Mouse (Mus musculus): ENCODE results near the gene Lamb3. TPM values are rescaled to one million over a fixed set of nuclear protein-coding genes. Genes with fewer than 3 reads are reported as not detected.

Lamb3 gene
- total RNA-seq, 2 experiments from 2014 or later = not detected

Other genes with a start within 250 kb of the Lamb3 start
- not detected in 2 replicates for gene Syt14, start 171.9 kb upstream of the Lamb3 start, total RNA-seq (2014; fragmentation: Nextera tagmentation)
- not detected in 2 replicates for gene Syt14, start 171.9 kb upstream of the Lamb3 start, total RNA-seq (2017)
- 20.6 and 27.2 TPM in 2 replicates for gene Diexf, start 77.4 kb upstream of the Lamb3 start, total RNA-seq (2014; fragmentation: Nextera tagmentation)
- 15.5 and 39.4 TPM in 2 replicates for gene Diexf, start 77.4 kb upstream of the Lamb3 start, total RNA-seq (2017)
- 1.0 TPM in 1 of 2 replicates, not detected in the other for gene Irf6, start 54.6 kb upstream of the Lamb3 start, total RNA-seq (2014; fragmentation: Nextera tagmentation)
- gene Irf6, start 54.6 kb upstream of the Lamb3 start, total RNA-seq (2017) = 0.19 and 0.50 TPM in 2 replicates
- gene A130010J15Rik, start 39.7 kb upstream of the Lamb3 start, total RNA-seq (2014; fragmentation: Nextera tagmentation) = 6.6 and 6.9 TPM in 2 replicates
- gene A130010J15Rik, start 39.7 kb upstream of the Lamb3 start, total RNA-seq (2017) = 12.0 and 13.1 TPM in 2 replicates
- gene Traf3ip3, start 6.0 kb upstream of the Lamb3 start, total RNA-seq (2014; fragmentation: Nextera tagmentation) = 16.3 and 37.9 TPM in 2 replicates
- gene Traf3ip3, start 6.0 kb upstream of the Lamb3 start, total RNA-seq (2017) = 2.8 and 12.9 TPM in 2 replicates
- gene Hsd11b1, start 56.4 kb downstream of the Lamb3 start, total RNA-seq (2014; fragmentation: Nextera tagmentation) = not detected in 2 replicates
- gene Hsd11b1, start 56.4 kb downstream of the Lamb3 start, total RNA-seq (2017) = 0.91 TPM in 1 of 2 replicates, not detected in the other
- 1.2 TPM in 1 of 2 replicates, not detected in the other for gene G0s2, start 65.5 kb downstream of the Lamb3 start, total RNA-seq (2014; fragmentation: Nextera tagmentation)
- gene G0s2, start 65.5 kb downstream of the Lamb3 start, total RNA-seq (2017) = not detected in 2 replicates
- not detected in 2 replicates for gene Camk1g, start 162.6 kb downstream of the Lamb3 start, total RNA-seq (2014; fragmentation: Nextera tagmentation)
- gene Camk1g, start 162.6 kb downstream of the Lamb3 start, total RNA-seq (2017) = not detected in 2 replicates